Mouse (Mus musculus) thymus, postnatal 4 days (tissue): Measurements from ENCODE around the gene Cacng1.

Experiments used
- DNase-seq: peaks from one replicate; pipeline ENCODE4 v3.0.0; 2021

Gene Cacng1

GRCm38 (mm10) chr11:107707897-107708610, 8.3 kb downstream of the Cacng1 start:
- no peak for DNase-seq

DNA sequence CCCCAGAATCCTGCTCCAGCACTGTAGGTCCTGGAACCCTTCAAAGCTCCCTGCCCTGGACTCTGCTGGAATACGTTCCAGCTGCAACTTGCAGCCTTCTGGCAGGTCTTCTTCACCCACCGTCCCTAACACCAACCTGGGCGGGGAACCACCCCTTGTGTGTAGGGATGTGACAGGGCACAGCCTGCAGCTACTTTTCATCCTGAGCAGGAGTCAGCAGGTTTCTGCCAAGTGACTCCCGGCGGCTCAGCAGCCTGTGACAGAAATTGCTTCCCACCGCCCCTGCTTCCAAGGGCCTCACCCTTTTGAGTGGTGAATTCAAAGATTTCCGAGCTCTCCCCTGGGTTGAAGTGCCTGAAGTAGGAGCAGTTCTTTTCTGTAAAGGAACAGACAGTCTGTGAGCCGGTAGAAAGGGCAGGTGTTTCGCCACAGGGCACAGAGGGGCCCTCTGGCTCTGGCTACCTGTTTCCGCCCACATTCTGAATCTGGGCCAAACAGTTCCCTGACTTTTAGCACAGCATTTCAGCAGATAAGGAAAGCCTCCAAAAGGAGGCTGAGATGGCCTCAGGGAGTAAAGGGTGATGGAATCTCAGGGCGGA, 10.7 kb downstream of the Cacng1 start:
- DNase-seq = no peak

- DNase-seq = no peak
Observed at GRCm38 (mm10) chr11:107705060-107705459, 11.3 kb downstream of the Cacng1 start.

GRCm38 (mm10) chr11:107703272-107704134, 12.8 kb downstream of the Cacng1 start:
- DNase-seq = no peak

DNA sequence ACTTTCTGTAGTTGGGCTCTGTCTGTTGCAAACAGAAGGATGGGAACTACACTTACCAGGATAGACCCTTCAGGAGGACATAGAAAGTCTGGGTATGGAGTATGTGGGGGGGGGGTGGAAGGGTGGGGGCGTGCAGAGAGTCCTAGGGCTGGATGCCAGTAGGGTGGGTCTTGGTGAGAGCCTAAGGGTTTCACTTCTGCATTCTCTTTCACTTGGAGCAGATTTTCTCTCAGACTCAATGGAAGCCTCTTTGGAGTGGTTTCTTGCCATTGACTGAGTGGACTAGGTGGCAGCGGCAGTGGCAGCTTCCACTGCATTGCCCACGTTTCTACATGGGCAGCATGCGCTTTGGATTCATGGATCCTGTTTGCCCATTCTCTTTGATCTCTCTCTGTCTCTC, 16.4 kb downstream of the Cacng1 start:
- DNase-seq = no peak

GRCm38 (mm10) chr11:107693338-107693737, 23.0 kb downstream of the Cacng1 start:
- DNase-seq = no peak

DNA sequence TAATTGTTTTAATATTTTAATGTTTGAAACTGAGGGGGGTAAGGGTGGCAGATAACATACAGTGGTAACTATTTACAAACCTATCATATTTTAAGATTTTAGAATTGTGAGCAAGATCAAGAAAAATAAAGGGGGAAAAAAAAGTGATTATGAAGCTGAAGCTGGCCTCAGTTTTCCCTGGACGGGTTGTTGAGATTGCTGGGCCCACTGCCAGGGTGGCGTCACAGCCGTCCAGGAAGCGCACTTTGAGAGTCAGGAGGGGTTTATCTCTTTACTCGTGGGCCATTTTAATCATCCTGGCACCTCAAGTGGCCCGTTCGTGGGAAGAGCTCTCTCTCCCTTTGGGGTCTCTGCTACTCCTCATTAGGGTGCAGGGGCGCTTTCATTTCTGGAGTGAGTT, 24.8 kb downstream of the Cacng1 start:
- DNase-seq = no peak

GRCm38 (mm10) chr11:107688480-107688879, 27.8 kb downstream of the Cacng1 start:
- no peak for DNase-seq

GRCm38 (mm10) chr11:107686290-107686689, 30.0 kb downstream of the Cacng1 start:
- DNase-seq = no peak

GRCm38 (mm10) chr11:107683544-107684465, 32.5 kb downstream of the Cacng1 start:
- no peak for DNase-seq

- DNase-seq = no peak
Observed at GRCm38 (mm10) chr11:107682694-107683355, 33.5 kb downstream of the Cacng1 start.

DNA sequence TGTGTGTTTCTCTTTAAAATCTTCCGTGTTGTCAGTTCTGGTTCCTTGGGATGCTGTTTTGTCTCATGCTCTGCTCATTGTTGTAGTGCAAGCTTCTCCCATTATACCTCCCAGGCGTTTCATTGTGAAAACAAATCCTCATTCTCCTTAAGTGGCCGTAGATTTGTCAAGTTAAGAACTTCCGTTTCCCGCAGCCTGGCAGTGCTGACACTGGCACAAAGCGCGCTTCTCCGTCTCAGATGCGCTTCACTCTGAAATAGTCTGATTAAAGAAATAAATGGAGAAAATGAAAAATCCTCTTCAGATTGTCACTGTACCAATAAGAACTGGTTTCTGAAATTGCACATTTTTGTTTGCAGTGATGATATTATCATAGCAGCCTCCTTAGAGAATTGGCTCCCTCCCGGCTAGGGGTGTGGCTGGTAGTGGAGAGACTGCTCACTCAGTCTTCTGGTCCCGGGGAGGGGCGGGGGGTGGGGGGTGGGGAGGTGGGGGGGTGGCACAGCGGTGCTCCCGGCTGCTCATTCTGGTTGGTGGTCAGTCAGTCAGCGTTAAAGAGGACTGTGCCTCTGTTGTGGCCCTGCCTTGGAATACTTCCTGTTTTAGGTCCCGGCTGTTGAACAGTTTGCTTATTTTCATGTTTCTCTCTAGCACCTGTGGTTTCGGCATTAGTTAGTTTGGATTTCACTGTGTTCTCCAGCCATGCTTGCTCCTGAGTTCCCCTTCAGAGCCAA, 39.9 kb downstream of the Cacng1 start:
- no peak for DNase-seq

- no peak for DNase-seq
Observed at GRCm38 (mm10) chr11:107675246-107675645, 41.1 kb downstream of the Cacng1 start.

DNA sequence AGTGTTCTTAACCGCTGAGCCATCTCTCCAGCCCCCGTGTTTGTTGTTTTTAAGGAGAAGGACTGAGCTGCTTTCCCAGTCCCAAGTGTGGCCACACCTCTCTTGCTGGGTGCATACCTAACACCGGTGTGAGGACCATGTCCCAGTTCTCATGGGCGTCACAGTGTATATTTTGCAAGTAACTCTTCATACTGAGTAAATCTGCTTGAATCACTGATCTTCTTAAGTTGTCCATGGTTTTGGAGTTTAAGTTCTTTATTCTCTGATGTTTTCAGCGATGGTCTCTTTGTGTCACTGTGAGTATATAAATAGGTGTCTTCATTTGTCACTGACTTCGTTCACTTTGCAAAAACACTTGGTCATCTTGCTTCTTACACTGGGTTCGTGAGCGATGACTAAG, 41.7 kb downstream of the Cacng1 start:
- no peak for DNase-seq

- no peak for DNase-seq
Observed at GRCm38 (mm10) chr11:107674006-107674405, 42.3 kb downstream of the Cacng1 start.

DNA sequence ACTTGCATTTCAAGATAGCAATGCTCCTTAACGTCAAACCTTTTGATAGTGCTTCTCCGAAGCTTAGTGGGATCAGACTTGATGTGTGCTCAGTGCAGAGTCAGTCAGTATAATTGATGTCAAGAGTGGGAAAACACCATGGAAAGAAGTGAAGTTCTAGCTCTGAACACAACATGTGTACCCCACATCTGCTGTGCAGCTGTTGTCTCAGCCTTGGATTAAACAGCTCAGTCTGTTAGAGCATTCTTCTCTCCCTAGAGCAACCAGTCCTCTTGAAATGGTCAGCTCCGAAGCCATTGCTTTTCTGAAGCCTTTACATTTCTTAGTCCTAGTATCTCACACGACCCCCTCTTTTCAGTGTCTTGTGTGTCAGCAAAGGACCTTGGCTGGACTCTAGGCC, 47.3 kb downstream of the Cacng1 start:
- no peak for DNase-seq

DNA sequence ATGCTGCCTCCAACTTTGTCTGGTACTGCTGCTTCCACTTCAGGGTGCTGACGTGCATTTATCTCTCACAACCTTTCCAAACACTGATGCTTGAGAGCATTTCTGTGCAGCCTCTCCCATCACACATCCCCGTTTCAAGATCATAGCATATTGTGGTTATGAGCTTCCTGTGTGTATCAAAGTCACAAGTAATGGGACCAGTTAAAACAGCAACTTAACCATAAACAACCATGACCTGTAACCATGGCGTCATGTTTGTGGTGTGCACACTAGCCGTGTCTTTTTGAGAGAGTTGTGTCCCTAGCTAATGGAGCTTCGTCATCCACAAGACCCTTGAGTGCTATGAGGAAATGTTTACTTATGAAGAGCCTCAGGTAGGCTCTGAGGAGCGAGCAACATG, 48.1 kb downstream of the Cacng1 start:
- DNase-seq = no peak

DNA sequence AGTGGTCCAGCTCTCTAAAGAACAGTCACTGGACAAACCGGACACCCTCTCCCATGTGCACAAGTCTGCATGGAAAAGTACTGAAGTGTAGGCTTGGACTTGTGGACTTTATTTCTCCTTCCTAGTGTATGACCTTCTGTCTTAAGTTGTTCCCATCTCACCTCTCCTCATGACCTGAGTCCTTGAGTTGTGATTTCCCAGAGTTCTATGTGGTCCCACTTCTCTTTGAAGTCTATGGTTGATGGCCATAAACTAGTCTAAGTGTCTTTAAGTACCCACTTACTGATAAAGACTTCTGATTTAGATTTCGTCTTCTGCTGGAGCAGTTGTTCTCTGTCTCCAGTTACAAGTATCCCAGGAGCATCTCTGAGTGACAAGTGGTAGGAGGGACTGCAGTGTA, 48.8 kb downstream of the Cacng1 start:
- no peak for DNase-seq

GRCm38 (mm10) chr11:107662666-107663065, 53.7 kb downstream of the Cacng1 start:
- DNase-seq = no peak

- DNase-seq = no peak
Observed at GRCm38 (mm10) chr11:107660452-107660851, 55.9 kb downstream of the Cacng1 start.

DNA sequence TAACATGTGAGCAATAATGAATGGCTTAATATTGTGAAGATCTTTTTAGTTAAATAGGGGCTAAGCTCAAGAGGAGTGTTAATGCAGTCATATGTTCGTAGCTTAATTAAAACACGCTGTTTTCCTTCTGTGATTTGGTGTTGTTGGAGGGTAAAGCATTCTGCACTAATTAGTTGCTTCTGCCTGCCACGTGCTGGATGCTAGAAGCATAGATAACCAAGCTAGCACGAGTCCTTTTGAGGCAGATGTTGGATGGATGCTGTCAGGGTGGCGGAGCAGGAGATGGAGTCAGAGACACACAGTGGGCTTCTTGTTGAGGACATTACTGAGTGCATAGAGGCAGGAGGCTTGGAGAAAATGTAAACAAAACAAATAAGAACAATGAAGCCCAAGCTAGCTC, 59.2 kb downstream of the Cacng1 start:
- DNase-seq = no peak
